Mouse (Mus musculus) right cerebral cortex, adult 2 months (tissue): Measurements from ENCODE around the gene Tent4a.
"Not testable (repeated sequence)": the region's sequence is repeated elsewhere in the genome, so short reads cannot be mapped to it uniquely, and the experiment has no call there.

Experiments used
- DNase-seq, 2 experiments: peaks; one replicate each; pipeline ENCODE4 v3.0.0; 2021 to 2022; ENCODE audit warnings: low spot score in 2 of 2

The Tent4a gene

DNA sequence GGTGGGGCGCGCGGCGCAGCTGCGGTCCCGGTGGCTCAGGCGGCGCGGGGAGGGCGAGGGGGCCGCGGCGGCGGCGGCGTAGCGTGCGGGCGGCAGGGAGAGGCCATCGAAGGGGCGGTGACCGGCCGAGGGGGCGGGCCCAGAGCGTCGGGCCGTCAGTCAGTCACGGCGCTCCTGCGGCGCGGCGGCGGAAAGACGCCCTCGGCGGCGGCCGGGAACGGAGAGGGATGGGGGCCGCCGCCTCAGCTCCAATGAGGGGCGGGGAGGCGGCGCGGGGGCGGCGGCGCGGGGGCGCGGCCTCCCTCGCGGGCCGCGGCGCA lies at the start of gene Tent4a:
Gene Tent4a, minus strand, starts transcription at position 284 of the 320 bp plus-strand sequence.
- DNase-seq = no peak

DNA sequence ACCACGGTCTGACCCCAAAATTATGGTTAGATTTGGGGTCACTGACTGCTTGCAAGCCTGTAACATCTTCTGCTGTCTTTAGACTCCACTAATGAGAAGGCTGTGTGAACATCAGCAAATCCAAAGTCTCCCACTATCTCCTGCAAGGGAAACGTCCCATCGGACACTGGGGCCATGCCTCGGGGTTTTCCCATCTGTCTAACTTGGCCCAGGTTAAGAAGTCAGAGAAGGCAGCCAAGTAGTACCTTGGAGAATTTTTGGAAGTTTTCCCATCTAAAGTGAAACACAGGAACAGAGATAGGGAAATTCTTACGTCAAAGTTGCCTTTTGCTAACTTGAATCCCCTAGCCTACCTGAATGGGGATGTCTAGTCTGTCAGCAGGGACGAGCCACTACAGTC lies 49.2 kb upstream of the Tent4a start:
- no peak for DNase-seq

DNA sequence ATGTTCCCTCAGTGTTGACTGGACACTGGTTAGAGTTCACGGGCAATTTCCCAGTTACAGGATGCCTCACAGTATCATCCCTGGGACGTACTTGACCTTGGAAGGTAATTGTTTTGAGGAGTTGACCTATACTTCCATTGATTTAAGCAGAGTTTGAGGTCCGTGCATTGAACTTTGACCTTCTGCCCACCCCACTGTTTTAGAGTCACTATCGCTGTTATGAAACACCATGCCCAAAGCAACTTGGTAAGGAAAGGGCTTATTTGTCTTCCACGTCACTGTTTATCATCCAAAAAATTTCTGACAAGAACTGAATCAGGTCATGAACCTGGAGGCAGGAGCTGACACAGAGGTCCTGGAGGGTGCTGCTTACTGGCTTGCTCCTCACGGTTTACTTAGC lies 48.0 kb upstream of the Tent4a start:
- no peak for DNase-seq

DNA sequence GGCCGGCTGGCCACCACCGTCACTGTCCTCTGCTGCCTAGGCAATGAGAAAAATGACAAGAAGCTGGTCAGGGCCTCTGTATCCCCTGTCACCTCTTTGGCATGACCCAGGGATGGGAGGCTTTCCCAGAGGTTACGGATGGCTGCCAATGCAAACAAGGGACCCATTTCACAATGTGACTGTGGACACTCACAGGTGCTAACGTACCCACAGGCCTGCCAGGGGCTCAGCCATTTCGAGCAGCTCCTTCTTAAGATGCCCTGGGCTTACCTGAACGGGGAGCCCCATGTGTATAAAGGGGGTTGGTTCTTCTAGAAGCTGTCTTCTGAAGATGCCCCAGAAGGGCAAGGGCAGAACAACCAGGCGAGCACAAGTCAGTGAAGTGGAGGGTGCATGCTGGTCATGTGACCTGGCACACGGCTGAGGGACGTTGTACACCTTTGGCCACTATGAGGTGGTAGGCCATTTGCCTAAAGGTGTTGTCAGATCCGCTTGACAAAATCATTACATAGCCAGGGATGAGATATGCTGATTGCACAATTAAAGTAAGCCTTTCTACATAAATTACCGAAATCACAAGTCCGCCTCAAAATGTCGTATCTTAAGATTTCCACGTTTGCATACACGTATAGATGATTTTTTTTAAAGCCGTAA lies 42.9 kb upstream of the Tent4a start:
- DNase-seq = no peak

DNA sequence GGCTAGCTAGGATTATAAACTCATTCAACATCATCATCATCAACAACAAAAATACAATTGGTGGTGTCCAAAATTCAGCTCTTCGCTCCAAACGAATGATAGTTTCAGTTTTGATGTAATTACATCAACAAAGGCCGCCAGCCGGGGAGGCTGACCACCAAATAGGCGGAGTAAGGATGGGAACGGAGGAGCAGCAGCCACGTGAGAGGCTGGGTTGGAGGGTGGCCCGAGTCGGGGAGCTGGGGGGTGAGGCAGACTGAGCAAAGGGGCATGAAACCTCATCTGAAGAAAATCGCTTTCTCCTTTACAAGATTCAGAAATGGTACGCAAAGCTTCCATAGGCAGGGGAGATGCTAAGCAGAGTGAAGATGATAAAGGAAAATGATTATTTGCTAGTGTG lies 42.3 kb upstream of the Tent4a start:
- peak in 1 of 2 experiments; percentile 14 for DNase-seq

DNA sequence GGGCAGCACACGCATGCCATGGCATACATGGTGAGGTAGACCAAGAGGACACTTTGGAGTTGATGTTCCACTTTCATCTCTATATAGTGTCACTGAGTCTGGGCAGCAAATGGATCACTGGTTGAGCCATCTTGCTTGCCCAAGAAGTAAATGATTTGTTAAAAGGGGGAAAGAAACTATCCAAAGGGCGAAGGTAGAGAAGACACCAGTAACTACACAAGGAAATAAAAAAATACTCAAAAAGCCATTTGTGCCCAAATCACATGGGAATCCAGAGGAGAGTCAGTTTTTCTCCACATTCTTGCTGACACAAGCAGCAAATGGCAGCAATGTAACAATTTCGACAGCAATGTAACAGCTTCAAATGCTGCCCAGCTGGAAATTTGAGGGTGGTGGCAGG lies 38.2 kb upstream of the Tent4a start:
- DNase-seq = no peak

DNA sequence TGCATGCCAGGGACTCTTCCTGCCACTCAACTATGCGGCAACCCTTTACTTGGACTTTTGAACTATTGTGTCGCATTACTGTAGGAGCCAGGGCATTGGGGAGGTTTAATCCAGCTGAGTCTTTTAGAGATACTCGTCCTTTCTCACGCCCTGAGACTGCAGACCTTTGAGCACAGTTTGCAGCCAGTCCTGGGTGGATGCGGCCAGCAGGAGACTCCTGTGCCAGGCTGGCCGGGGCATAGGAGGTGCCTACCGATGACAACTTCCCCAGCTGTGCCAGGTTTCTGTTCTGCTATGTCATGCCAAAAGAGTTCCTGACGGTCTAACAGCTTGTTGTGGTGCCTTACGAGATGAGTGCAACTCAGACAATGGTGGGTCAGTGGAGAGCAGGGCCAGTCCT lies 34.8 kb upstream of the Tent4a start:
- DNase-seq = no peak

DNA sequence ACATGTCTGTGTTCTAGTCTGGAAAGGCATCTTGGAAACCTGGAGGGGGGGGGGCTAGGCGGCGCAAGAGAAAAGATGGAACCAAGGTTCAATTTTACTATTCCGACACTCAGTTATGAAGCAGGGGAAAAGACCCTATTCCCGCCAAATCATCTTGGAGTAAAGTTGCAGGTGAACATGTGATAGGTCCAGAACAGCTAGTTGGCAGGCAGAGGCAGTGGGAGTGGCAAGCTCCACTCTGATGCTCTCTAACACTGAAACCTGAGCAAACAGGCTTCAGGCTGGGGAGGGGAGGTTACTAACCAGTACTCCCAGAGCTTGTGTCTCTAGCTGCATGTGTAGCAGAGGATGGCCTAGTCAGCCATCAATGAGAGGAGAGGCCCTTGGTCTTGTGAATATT lies 31.0 kb upstream of the Tent4a start:
- not testable (repeated sequence) for DNase-seq

DNA sequence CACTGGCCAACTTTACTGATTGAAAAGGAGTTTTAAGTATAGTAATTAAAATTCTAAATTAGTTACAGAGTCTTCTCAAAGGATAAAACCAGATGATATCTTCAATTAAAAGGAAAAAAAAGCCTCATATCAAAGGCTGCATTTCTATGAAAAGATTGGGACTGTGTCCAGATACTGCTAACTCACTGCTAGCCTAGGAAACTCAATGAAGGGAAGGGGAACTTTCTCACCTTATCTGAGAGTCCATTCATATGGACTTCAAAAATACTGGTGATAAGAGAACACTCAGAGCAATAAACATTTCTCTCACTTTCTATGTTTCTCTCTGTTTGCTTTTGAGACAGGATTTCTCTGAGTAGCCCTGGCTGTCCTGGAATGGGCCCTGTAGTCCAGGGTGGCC lies 30.2 kb upstream of the Tent4a start:
- DNase-seq = no peak

DNA sequence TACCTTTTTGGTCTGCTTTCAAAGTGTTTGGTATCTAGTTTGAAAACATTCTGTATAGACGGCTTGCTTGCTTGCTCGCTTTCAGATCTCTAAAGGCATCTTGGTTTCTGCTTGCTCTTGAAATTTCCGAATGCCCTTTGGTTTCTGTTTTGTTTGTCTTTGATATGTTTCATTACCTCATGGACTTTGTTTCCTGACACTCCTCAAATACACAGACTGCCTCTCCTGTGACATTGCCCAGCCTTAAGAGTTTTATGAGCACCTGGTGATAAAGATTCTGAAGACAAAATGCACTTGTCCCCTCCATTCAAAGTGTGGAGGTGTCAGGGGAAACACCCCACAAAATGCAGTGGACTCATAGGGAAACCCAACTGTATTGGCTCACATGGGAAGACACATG lies 29.5 kb upstream of the Tent4a start:
- no peak for DNase-seq

DNA sequence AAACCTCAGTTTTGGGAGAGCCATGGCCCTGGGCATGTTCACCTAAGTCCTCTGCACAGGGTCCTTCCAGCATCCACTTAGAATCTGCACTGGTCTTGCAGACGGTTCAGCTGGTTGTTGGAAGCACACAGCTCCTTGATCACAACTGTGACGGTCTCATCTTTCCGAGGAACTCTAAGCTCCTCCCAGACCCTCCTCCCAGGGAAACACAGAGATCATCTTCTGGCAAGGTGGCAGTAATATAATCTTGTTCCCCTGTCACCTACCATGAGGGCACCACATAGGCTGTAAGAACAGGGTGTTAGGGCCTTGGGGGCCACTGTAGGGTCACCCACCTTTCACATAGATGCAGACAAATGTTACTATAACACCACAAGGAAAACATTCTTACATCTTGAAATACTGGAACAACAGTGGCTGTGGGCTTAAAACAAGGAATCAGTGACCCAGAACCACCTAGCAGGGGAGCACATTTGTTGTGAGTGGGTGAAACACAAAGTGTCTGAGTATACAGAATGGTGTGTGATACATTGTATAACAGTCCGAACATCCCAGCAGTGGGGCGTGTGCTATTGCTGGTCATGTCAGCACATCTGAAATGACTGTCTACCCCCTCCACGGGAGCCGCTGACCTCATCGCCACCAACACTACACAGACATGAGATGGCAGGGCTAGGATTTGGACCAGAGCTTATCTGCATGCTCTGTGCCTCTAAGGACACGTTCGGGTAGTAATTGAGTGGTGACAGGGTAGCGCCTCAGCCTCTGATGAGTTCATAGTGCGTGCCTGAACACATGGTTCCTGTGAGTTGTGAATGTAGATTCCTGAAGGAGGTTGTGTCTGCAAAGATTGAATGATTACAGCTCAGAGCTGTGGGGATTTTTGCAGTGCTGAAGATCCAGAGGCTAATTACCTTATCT lies 28.5 kb upstream of the Tent4a start:
- no peak for DNase-seq

DNA sequence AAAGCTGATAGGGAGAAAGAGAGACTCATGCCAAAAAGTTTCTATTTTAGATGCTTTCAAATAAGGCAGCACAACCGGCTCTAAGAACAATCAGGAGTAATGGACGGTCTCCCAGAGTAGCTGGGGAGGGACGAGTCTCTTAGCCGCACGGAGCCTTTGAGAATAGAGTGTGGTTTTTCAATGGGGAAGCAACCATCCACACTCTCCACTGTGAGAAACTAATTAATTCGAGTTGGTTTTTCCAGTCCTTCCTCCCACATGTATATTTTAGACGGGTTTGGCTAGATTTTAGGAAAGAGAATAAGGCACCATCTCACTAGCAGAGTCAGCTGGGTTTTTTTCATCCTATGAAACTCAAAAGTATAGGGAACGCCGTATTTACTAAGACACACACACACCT lies 27.6 kb upstream of the Tent4a start:
- no peak for DNase-seq

DNA sequence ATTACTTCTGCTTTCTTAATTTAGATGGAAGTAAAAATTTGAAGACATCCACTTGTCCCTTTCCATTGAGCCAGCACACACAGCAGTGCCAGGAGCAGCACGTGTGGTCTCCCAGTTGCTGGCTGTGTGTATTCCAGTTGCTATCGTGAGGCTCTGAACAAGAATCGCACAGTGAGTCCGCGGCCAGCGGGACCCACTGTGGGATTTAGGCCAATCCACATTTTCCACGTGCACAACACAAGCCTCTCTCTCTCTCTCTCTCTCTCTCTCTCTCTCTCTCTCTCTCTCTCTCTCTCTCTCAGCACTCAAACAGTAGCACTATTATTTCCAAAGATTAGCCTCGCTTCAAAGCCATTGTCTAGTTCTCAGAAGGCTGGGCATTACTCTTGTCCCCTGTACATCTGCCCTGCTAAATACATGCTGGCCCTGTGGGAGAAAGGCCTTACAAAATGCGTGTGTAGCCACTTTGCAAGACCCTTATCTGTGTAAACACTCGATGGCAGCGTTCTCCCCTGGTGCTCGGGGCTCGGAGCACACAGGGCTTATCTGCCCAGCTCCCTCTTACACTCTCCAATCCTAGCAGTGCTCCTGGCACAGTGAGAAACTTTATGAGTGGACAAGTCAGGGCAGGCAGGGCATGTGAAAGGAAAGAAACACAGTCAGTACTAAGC lies 25.0 kb upstream of the Tent4a start:
- no peak for DNase-seq

DNA sequence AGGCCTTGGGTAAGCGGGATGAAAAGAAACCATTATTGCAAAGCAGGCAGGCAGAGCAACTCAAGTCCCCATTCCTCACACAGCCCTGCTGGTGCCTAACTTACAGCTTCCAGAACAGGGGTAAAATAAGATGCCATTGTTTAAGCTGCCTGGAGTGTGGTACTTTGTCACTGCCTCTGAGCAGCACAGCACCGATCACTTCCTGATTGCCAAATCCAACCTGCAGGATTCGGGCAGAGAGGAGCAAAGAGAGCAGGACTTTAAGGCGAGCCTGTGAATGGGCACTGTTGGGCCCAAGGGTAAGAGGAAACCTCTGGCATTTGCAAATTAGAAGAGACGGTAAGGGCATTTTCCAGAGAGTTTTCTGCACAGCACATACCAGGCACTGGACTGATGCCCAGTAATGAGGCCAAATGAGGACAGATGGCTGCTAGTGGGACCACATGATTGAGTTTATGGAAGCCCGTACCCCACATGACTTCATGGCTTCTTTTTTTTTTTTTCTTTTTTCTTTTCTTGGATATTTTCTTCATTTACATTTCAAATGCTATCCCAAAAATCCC lies 23.8 kb upstream of the Tent4a start:
- DNase-seq = no peak

DNA sequence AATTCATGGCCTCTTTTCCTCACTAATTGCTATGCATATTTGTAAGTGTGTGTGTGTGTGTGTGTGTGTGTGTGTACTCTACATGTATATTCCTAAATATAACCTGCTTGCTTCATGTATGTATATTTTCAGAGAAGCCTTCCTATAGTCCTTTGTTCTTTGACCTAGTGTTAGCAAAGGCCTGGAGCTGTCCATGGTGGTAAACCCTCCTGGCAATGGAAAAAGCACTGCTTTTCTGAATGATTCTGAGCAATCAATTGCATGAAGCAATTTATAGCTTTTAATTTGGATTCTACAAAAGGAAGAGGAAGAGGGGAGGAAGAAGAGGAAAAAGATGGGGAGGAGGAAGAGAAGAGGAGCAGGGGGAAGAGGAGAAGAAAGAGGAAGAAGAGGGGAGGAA lies 22.3 kb upstream of the Tent4a start:
- DNase-seq = no peak

DNA sequence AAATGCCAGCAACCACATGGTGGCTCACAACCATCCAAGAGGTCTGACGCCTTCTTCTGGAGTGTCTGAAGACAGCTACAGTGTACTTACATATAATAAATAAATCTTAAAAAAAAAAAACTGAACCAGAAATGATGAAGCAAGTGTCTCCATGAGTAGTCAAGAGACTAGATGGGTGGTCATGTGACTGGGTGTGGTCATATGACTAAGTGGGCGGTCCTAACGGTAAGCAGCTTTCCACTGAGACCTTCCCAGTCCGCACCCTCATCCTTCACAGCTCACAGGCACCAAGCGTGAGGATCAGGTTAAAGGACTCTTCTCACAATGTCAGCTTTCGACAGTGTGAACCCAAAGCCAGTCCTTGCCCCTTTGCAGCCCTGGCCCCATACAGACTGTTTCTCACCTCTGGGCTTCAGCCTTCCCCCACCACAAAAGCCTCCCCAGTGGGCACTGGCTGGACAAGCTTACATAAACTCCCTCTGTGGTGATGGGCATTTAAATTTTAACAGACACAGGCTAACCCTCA lies 21.6 kb upstream of the Tent4a start:
- no peak for DNase-seq

DNA sequence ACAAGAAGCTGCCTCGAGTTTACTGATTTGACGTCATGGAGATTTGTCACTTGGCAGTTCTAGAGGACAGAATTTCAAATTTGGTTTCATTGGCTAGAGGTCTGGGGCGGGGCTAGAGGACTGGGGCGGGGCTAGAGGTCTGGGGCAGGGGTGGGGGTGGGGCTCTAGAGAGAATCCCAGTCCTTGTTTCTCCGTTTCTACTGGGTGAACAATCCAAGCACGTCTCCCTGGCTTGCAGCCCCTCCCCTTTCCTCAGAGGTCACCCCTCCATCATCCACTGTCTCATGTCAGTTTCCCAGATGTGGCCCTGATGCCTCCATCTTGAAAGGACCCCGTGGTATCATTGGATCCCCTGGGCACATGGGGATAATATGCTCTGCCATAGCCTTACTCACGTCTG lies 20.6 kb upstream of the Tent4a start:
- no peak for DNase-seq

DNA sequence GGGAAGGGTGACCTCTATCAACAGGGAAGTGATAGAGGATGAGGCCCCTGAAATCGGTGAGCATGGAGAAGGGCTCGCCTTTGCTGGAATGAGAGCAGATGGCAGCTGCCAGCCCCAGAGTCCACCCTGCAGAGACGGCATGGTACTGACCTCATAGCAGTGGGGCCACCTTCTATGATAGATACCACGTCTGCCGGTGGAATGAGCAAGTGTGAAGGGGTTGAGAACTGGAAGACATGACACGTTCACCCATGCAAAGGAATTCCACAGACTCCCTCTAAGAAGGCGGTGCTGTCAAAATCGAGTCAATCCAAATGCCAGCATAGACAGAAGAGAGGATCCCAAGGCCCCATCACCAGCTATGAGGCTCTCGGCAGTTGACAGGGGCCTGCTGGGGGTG lies 19.8 kb upstream of the Tent4a start:
- DNase-seq = no peak

DNA sequence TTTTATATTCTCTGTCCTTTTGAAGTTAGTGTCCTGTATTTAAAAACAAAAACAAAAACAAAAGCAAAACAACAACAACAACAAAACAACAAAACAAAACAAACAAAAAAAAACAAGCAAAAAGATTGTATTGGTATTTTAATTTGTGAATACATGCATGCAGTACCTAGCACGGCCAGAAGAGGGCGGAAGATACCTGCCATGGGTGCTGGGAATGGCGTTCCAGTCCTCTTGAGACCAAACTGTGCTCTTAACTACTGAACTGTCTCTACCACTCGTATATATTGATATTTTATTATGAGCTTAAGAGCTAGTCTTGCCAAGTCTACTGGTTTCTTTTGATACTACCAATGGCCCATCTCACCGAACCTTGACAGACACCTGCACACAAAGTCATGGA lies 18.6 kb upstream of the Tent4a start:
- no peak for DNase-seq

DNA sequence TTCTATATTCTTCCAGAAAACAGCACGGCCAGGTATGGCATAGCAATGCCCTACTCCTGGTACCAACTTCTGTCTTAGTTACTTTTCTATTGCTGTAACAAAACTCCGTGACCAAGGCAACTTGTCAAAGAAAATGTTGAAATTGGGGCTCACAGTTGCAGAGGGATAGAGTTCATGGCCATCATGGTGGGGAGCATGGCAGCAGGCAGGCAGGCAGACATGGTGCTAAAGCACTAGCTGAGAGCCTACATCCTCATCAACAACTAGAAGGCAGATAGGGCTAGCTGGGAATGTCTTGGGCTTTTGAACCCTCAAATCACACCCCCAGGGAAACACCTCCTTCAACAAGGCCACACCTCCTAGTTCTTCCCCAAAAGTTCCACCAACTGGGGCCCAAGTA lies 16.4 kb upstream of the Tent4a start:
- no peak for DNase-seq

DNA sequence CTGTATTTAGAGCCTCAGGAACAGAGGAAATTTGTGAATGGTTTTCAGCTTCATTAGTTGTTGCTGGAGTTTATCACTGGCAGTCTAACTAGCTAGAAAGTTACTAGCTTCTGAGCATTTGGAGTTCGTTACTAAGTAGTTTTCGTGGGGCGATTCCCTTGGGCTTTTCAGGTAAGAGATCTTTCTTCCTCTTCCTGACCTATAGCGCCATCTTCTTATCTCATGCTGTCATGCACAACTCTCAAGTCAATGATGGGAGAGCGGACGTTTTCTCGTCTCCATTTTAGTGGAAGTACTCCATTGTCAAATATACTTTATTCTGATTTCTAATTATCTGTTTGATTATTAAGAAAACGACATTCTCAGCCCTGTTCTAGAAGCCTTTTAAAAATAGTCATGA lies 15.6 kb upstream of the Tent4a start:
- no peak for DNase-seq

DNA sequence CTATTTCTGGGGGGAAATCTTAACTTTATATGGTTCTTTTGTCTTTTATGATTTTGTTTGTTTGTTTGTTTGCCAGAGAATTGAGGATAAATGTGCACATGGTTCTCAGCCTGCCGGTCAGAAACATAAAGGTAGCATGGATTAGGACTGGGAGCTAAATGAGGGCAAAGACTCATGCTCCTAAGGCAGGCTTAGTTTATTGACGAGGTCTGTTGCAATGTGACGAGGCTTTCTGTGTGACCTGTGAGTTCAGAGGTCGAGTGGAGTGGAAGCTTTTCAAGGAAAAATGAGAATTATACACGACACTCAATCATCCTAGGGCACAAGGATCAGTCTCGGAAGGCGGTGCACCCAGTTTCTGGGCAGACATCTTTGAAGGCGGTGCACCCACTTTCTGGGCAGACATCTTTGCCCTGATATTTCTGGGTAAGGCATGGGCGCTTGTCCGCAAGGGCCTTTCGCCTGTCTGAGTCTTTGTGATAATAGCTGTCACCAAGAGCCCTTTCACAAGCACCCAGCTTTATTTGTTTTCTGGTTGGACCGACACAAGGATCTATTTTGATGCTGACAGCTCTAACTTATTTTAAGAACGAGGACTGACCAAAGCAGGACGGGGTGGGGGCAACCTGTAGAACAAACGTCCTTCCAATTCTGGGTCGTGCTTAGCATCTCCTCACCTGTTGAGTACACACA lies 13.2 kb upstream of the Tent4a start:
- DNase-seq = no peak
